Mouse (Mus musculus): ENCODE data around the gene Tmem144.

Tmem144 gene

GRCm38 (mm10) chr3:79858221-79858620 lies 5.6 kb upstream of the Tmem144 start:
- DNase-seq = peak; percentile 43

DNA sequence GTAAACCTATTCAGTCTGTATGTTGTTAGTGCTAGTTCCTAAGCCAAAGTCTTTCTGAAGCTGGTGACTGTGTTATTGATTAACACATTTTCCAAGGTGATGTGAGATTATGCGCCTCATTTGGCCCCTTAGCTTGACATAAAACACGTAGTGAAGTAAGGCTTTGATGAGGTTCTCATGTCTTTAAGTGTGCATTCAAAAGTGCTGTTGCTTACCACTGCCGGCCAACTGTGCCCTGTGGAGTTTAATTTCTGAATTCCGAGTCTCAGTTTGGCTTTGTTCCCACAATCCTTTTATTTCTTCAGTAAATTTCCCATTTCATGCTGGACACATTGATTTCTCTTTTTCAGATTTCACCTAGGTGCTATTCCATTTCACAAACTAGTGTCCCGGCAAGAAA lies 5.2 kb upstream of the Tmem144 start:
- peak; percentile 45 for DNase-seq

DNA sequence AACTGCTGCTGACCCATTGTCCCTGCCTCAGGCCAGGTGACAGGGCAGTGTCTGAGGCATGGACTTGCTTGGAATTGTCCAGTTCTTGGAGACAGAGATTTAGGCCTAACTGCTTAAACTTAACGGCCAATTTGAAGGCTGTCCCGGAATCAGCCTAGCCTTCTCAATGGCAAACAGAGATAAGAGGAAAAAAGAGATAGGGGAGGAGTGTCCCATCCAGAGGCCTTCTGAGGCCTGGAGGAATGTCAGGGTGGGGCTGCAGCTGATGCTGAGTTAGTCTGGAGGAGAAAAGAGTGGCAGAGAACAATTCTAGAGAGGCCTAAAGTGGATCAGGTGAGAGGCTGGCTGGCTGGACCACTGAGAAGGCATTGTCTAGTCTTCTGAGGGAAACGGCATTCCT lies 465 bp downstream of the Tmem144 start:
- DNase-seq = no peak

DNA sequence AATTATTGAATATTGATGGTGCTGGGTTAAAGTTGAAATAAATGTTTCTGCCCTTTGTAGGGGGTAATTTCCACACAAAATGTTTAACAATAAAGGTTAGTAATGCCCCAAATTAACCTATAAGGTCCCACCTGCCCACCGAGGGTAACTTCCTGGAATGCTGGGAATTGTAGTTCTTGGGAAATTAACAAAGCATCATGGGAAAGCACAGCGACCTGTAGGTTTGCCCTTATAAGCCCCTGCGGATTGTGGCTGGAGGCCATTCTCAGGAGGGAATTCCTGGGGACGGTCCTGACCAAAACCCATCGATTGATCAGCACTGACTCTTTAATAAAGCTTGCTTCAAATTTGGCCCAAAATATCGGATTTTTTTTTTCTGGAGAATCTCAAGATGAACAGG lies 1.9 kb downstream of the Tmem144 start:
- peak; percentile 81 for DNase-seq

GRCm38 (mm10) chr3:79849621-79850020 lies 3.0 kb downstream of the Tmem144 start:
- DNase-seq = peak; percentile 59

- no peak for DNase-seq
Observed at GRCm38 (mm10) chr3:79848841-79849240, 3.7 kb downstream of the Tmem144 start.

GRCm38 (mm10) chr3:79846633-79847032 lies 5.9 kb downstream of the Tmem144 start:
- DNase-seq = no peak

DNA sequence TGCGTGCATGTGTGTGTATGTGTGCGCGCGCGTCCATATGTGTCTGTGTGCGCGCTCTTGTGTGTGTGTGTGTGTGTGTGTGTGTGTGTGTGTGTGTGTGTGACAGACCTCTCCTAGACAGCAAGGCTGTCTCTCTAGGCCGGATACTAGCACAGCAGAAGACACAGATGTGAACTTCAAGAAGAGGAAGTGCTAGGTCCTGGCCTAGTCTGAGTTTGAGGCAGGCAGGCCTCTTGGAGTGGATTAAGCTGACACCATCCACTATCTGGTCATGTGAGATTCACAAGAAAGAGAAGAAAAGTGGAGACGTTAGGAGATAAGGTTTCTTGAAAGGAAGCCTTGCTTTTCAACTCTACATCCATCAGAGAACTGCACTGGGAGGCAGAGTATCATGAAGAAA lies 8.6 kb downstream of the Tmem144 start:
- peak; percentile 91 for DNase-seq

- peak; percentile 98 for DNase-seq
Observed at GRCm38 (mm10) chr3:79842616-79843016, 10.0 kb downstream of the Tmem144 start.

DNA sequence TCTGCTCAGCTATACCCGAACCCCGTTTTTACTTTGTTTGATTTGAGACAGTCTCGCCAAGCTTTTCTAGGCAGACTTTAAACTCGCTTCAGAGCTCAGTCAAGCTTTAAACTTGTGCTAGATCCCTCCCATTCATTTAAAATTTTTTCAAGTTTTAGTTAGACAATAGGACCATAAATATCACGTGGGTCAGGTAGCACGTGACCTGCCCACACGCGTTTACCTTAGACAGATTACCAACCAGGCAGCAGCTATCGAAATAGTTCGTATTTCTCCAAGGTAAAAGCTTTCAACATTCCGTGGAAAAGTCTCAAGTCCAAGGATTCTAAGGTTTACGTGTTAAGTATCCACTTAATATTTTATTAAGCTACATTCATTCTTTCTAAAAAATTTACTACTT lies 10.4 kb downstream of the Tmem144 start:
- DNase-seq = peak; percentile 91

DNA sequence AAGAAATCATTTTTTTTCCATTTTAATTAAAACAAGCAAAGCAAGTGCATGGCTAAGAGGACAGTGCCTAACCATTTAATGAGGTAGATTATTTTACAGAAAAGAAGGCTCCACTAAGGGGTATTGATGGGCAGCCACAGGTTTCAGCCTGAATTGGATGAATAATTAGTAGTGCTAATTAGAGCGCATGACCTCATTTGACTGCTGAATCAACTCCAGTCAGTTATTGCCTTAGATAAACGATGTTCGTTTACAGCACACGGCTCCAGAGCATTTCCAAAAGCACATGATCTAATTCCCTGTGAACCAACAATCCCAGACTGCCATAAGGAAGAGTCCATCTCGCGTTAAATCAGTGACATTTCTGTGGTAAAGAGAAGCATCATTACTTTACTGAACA lies 11.1 kb downstream of the Tmem144 start:
- no peak for DNase-seq

DNA sequence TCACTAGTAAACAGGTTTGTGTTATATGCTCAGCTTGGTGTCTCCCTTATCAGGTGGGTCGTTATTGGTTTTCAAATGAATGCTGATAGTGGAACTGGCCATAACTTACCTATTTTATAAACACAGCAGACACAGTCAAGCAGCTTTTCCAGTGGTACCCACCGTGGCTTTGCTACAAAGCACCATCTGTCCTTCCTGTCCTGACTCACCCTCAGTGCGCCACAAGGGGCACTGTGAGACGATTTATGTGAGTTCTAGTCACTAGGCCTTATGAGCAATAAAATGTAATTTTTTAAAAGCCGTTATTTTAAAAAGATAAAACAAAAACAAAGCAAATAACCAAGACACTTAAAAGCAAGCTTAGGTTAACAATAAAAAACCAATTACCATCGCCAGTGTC lies 13.8 kb downstream of the Tmem144 start:
- DNase-seq = no peak

- DNase-seq = peak; percentile 39
Observed at GRCm38 (mm10) chr3:79829289-79829688, 23.3 kb downstream of the Tmem144 start.

DNA sequence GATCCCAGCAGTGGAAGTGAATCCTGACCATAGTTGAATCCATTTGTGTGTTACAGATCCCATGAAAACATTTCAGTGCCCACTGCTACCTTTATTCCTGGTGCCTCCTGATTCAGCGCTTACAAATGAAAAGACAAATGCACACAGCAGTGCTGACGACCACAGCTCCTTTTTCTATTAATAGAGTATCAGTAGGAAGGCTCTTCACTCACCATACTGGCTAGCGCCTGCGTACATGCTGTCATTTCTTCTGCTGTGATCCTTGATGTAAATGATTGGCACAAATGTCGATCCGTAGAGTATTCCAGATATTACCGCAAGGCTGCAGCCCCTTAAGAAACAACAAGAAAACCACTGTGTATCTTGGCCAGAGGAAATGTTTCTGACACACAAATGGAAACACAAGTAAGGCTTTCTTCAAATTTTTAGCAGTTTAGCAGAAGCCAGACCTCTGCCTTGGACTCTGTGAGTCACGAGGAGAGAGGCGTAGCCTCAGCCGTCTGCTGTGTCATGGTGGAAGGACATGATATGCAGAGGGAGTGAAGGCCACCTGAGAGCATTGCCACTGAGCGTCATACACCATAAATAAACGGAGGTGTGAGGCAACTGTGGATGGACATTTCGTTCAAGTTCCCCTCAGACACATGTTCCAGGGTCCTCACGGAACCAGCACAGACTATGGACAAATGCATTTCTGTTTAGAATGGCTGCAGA lies 27.3 kb downstream of the Tmem144 start:
- DNase-seq = no peak

- no peak for DNase-seq
Observed at GRCm38 (mm10) chr3:79823176-79823575, 29.4 kb downstream of the Tmem144 start.

- peak; percentile 89 for DNase-seq
Observed at GRCm38 (mm10) chr3:79821131-79821530, 31.4 kb downstream of the Tmem144 start.

- DNase-seq = no peak
Observed at GRCm38 (mm10) chr3:79818202-79818995, 34.2 kb downstream of the Tmem144 start.

GRCm38 (mm10) chr3:79816229-79816628 lies 36.3 kb downstream of the Tmem144 start:
- DNase-seq = no peak

DNA sequence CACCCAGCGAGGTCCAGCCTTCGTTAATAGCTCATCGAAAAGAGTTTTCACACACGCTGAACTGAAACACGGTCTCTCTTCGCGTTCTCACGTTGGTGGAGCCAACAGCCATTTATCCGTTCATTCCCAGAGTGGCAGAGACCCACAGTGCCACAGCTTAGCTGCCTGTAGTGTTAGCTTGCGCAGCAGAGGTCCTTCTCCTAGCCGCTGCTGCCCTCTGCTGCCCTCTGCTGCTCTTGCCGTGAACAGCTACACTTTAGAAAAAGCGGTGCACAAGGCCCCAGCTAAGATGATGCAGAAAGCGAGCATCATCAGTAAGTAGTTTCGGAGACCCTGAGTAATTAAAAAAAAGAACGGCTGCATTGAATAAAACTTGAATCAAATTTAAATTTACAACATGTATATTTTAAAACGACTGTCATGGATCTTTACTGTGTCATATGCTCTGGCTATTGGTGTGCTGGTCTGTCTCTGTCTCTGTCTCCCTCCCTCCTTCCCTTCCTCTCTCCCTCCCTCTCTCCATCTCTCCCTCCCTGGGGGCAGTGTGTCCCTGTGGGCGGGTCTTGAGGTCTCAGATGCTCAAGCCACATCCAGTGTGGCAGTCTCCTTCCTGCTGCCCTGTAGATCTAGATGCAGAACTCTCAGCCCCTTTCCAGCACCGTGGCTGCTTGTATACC lies 38.6 kb downstream of the Tmem144 start:
- DNase-seq = no peak

DNA sequence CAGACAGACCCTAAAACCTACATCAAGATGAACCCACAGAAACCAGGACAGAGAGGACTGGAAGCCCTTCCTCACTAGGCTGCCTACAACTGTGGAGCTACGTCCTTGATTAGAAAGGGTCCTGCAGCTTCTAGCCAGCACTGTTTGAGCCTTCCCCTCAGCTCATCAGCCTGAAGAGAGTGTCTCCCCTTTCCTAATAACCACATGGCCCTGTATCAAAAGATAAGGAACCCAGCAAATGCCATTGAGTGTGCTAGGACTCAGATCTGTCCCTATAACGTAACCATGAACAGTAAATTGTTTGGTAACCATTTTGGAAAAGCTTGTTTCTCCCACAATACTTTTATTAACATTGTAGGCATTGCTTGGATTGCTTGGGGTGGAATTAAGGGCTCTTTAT lies 40.5 kb downstream of the Tmem144 start:
- DNase-seq = no peak

DNA sequence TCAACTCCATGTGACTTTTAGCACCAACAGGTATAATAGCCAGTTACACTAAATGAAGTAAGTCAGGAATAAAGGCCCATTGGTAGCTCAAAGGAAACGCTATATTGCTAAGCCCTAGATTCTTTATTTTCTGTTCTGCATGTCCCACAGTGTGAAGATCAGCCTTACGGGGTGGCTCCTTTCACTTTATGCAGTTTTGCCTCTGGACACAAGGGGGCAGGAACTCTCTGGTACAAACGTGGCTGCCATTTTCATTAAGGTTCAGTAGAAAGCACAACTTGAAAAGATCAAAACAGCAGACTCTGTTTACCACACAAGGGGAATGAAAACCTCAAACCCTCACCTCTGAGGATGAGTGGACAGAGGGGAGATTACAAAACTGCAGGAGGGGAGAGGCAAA lies 40.9 kb downstream of the Tmem144 start:
- no peak for DNase-seq

GRCm38 (mm10) chr3:79810563-79810962 lies 42.0 kb downstream of the Tmem144 start:
- no peak for DNase-seq

- DNase-seq = no peak
Observed at GRCm38 (mm10) chr3:79809180-79809567, 43.4 kb downstream of the Tmem144 start.
